Mouse (Mus musculus): ENCODE results near the gene Oaz3. TPM values are rescaled to one million over a fixed set of nuclear protein-coding genes. Genes with fewer than 3 reads are reported as not detected.

The Oaz3 gene
- polyA plus RNA-seq, 1 experiment from 2014 or later: 0.25 TPM

DNA sequence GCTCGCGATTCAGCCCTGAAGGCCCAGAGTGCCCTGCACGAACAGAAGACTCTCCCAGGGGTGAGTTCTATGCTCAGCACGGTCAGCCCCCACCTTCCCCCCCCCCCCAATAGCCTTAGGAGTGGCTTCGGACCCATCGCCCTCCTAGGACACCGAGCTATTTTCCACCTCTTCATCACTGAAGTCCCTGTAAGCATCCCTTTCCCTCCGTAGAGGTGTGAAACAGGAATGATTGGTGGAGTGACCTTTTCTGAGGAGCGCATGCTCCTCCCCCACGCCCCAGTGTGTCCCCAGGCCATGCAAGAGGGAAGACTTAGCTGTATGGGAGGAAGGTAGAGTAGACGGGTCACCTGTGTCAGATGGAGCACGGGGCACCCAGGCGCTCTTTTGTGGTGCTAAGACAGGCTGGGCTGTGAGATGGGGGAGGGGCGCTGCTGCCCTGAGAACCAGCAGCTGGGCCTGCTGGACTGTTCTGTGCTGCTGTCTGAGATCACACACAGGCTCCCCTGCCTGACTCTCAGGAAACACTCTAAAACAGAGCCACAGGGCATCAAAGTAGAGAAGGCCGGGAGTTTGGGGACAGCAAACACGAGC is 36.7 kb upstream of the Oaz3 start, which contains the start of gene Riiad1:
TSS of gene Riiad1 (minus strand) at position 51 of the 594 bp plus-strand sequence.
- H3K4me2 ChIP-seq (replicated peaks; ENCODE audit: low read depth, low read length): no peak within 1 kb of the TSS
- no peak within 1 kb of the TSS for H3K27ac ChIP-seq (ENCODE audit: low read length)
- H3K4me1 ChIP-seq (ENCODE audit: insufficient read depth, low read depth, low read length): no peaks in the 10 kb centered on the region
- ATAC-seq (no peak), DNase-seq (ENCODE audit: low spot score) (no peak)
- no peak for TF ChIP-seq CTCF (IDR thresholded peaks at IDR 0.05)
- no peak for TF ChIP-seq EP300 (IDR thresholded peaks at IDR 0.05)
- H3K4me3 ChIP-seq (ENCODE audit: low read depth, low read length): no peak within 1 kb of the TSS
- no peaks in the 10 kb centered on the region for H3K36me3 ChIP-seq (ENCODE audit: insufficient read depth, low read length)
- H3K9ac ChIP-seq (replicated peaks; ENCODE audit: low read depth): no peak within 1 kb of the TSS
- 8% methylated on average over 16 of the region's 16 CpGs for WGBS
- 0 out of 2 replicates have a peak, but pooled peaks cover 5% of the 10 kb centered on the region for H3K27me3 ChIP-seq (replicated peaks; ENCODE audit: insufficient read depth, low read length)
- no peaks in the 10 kb centered on the region for H3K9me3 ChIP-seq (ENCODE audit: low read length)

DNA sequence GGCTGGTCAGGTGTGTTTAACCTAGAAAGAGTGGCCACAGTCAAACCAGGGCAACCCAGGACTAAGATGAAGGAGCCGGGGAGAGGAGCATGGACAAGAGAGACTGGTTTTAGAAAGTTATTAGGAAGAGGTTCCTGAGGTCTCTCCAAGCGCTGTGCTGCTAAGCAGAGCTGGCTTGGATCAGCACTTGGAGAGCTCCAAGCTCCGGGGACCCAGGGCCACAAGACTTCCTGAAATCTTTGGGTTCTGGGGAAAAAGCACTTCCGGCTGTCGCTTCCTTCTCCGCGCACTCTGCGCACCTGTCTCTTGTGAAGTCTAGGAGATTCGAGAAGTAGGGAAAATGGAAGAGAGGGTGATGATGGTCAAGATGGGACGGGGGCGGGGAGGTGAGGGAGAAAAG is 35.8 kb upstream of the Oaz3 start:
- H3K27ac ChIP-seq (ENCODE audit: low read length): no peak overlapping the region
- no peaks in the 10 kb centered on the region for H3K9me3 ChIP-seq (ENCODE audit: low read length)
- no peak for ATAC-seq
- 0 out of 2 replicates have a peak, but pooled peaks cover 5% of the 10 kb centered on the region for H3K27me3 ChIP-seq (replicated peaks; ENCODE audit: insufficient read depth, low read length)
- peak; percentile 44 for DNase-seq (ENCODE audit: low spot score)
- TF ChIP-seq CTCF (IDR thresholded peaks at IDR 0.05): no peak
- no peak for TF ChIP-seq EP300 (IDR thresholded peaks at IDR 0.05)
- H3K4me1 ChIP-seq (ENCODE audit: insufficient read depth, low read depth, low read length): no peaks in the 10 kb centered on the region
- H3K4me2 ChIP-seq (replicated peaks; ENCODE audit: low read depth, low read length): no peak overlapping the region
- no peaks in the 10 kb centered on the region for H3K36me3 ChIP-seq (ENCODE audit: insufficient read depth, low read length)
- 7% methylated on average over 11 of the region's 11 CpGs for WGBS
- H3K9ac ChIP-seq (replicated peaks; ENCODE audit: low read depth): no peak overlapping the region
- H3K4me3 ChIP-seq (ENCODE audit: low read depth, low read length): no peak overlapping the region

DNA sequence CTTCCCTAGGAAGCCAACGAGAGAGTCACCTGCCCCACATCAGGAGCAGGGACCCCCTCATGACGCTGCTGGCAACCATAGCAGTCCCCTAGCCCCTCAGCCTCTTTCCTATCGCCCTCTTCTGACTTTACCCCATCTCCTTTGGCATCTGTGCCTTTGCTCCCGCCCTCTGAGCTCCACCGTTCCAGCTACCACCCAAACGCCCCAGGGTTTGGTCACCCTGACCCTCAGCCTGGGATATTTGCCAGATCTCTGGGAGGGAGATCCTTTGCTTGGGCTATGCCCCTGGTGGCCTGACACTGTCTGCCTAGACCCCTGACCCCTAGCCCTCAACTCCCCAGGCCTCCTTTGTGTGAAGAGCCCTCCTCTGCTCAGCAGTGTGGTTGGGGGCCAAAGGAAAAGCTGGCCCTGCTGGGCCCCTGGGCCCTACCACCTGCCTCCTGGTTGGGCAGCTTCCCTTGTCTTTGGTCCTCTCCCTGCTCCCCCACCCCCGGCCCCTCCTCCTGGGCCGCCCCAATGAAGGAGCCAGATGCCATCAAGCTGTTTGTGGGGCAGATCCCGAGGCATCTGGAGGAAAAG is 35.0 kb upstream of the Oaz3 start:
- DNase-seq (ENCODE audit: low spot score): no peak
- ATAC-seq: no peak
- 12% methylated on average over 9 of the region's 9 CpGs for WGBS
- Histone ChIP-seq H3K4me1 (ENCODE audit: insufficient read depth, low read depth, low read length) (no peaks in the 10 kb centered on the region), H3K9me3 (ENCODE audit: low read length) (no peaks in the 10 kb centered on the region), H3K27ac (ENCODE audit: low read length) (no peak overlapping the region), H3K36me3 (ENCODE audit: insufficient read depth, low read length) (no peaks in the 10 kb centered on the region), H3K9ac (replicated peaks; ENCODE audit: low read depth) (no peak overlapping the region), H3K4me3 (ENCODE audit: low read depth, low read length) (no peak overlapping the region), H3K4me2 (replicated peaks; ENCODE audit: low read depth, low read length) (no peak overlapping the region), H3K27me3 (replicated peaks; ENCODE audit: insufficient read depth, low read length) (0 out of 2 replicates have a peak, but pooled peaks cover 5% of the 10 kb centered on the region)
- no peak for TF ChIP-seq EP300 (IDR thresholded peaks at IDR 0.05)
- TF ChIP-seq CTCF (IDR thresholded peaks at IDR 0.05): no peak

DNA sequence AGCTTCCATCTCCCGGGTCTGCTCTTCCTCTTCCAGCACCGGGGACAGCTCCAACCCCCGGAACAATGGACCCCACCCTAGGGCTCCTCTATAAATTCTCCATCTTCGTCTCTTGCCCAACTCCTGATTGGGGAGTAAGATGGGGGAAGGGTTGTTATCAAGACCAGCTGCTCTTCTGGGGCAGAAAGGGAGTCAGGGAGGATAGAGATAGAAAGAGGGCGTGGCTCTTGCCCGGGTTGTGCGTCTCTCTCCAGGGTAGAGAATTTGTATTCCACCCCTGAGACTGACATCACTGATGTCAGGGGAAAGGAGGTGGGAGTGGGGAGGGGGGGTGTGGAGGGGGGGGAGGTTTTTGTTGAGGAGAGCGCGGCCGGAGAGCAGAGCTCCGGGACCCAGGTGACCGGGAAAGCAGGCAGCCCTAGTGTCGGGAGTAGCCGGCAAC is 34.3 kb upstream of the Oaz3 start, which contains the start of gene Celf3:
TSS of gene Celf3 (plus strand) at position 315 of the 442 bp plus-strand sequence.
- H3K9me3 ChIP-seq (ENCODE audit: low read length): no peaks in the 10 kb centered on the region
- H3K36me3 ChIP-seq (ENCODE audit: insufficient read depth, low read length): no peaks in the 10 kb centered on the region
- no peak for TF ChIP-seq EP300 (IDR thresholded peaks at IDR 0.05)
- TF ChIP-seq CTCF (IDR thresholded peaks at IDR 0.05): no peak
- no peak within 1 kb of the TSS for H3K27ac ChIP-seq (ENCODE audit: low read length)
- no peak within 1 kb of the TSS for H3K4me2 ChIP-seq (replicated peaks; ENCODE audit: low read depth, low read length)
- H3K4me1 ChIP-seq (ENCODE audit: insufficient read depth, low read depth, low read length): no peaks in the 10 kb centered on the region
- whole genome bisulfite sequencing: under 1% methylated on average over 14 of the region's 14 CpGs
- 0 out of 2 replicates have a peak, but pooled peaks cover 5% of the 10 kb centered on the region for H3K27me3 ChIP-seq (replicated peaks; ENCODE audit: insufficient read depth, low read length)
- no peak within 1 kb of the TSS for H3K4me3 ChIP-seq (ENCODE audit: low read depth, low read length)
- ATAC-seq (no peak), DNase-seq (ENCODE audit: low spot score) (peak; percentile 17)
- H3K9ac ChIP-seq (replicated peaks; ENCODE audit: low read depth): no peak within 1 kb of the TSS

DNA sequence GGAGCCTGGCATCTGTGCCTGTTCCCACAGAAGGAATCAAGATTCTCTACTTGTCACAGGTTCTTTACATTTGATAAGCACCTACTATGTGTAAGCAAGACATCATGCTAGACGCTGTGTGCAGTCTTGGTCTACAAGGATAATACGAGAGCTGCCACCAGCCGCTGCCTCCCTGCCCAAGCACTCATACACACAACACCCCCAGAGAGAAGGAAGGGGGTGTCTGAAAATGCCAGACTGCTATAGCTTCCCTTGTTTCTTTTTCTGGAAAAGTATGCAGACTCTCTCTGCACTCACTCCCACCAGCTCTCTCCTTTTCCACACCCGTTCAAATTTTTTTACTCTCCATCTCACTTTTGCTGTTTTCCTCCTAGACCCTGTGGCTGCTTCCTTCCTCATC is 33.7 kb upstream of the Oaz3 start:
- 44% methylated on average over 4 of the region's 4 CpGs for WGBS
- no peak overlapping the region for H3K9ac ChIP-seq (replicated peaks; ENCODE audit: low read depth)

DNA sequence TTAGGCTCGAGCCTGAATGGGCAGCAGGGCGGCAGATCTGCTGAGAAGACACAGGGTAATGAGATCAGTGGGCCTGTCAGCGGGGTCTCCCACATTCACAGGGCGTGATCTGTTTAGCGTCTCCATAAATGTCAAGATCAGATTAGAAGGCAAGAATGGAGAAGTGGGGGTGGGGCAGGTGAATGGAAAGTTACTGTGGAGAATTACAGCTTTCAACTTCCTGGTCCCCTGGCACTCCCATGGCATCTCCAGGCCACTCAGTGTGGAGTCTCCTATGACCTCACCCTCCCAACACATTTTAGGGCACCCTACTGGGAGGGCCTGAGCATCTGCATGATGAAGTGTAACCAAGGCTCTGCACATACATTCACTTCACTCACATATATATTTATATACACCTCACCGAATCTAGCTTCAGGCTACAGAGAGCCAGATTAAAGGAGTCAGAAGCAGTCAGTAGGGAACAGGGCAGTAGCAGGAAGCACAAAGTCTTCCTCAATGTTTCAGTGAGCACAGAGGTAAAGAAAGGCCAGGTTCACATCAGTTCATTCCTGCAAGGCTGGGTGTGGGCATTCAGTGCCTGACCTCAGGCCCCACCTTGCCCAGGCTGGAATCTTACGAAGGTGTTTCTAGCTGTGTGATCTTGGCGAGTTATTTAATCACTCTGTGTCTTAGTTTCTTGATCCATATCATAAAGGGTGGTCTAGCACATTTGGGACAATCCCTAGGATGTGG is 32.8 kb upstream of the Oaz3 start:
- ATAC-seq (no peak), DNase-seq (ENCODE audit: low spot score) (no peak)
- H3K4me1 ChIP-seq (ENCODE audit: insufficient read depth, low read depth, low read length): no peaks in the 10 kb centered on the region
- no peak overlapping the region for H3K4me2 ChIP-seq (replicated peaks; ENCODE audit: low read depth, low read length)
- no peak overlapping the region for H3K27ac ChIP-seq (ENCODE audit: low read length)
- TF ChIP-seq EP300 (IDR thresholded peaks at IDR 0.05) (no peak), CTCF (IDR thresholded peaks at IDR 0.05) (no peak)
- no peak overlapping the region for H3K4me3 ChIP-seq (ENCODE audit: low read depth, low read length)
- no peak overlapping the region for H3K9ac ChIP-seq (replicated peaks; ENCODE audit: low read depth)
- WGBS: 60% methylated on average over 8 of the region's 8 CpGs
- H3K27me3 ChIP-seq (replicated peaks; ENCODE audit: insufficient read depth, low read length): 0 out of 2 replicates have a peak, but pooled peaks cover 5% of the 10 kb centered on the region
- no peaks in the 10 kb centered on the region for H3K36me3 ChIP-seq (ENCODE audit: insufficient read depth, low read length)
- no peaks in the 10 kb centered on the region for H3K9me3 ChIP-seq (ENCODE audit: low read length)

More for the DNA sequence above, 33.7 kb upstream of the Oaz3 start:
- Histone ChIP-seq H3K27me3 (replicated peaks; ENCODE audit: insufficient read depth, low read length) (0 out of 2 replicates have a peak, but pooled peaks cover 5% of the 10 kb centered on the region), H3K36me3 (ENCODE audit: insufficient read depth, low read length) (no peaks in the 10 kb centered on the region), H3K27ac (ENCODE audit: low read length) (no peak overlapping the region), H3K4me1 (ENCODE audit: insufficient read depth, low read depth, low read length) (no peaks in the 10 kb centered on the region), H3K4me2 (replicated peaks; ENCODE audit: low read depth, low read length) (no peak overlapping the region), H3K4me3 (ENCODE audit: low read depth, low read length) (no peak overlapping the region), H3K9me3 (ENCODE audit: low read length) (no peaks in the 10 kb centered on the region)
- ATAC-seq (no peak), DNase-seq (ENCODE audit: low spot score) (no peak)
- TF ChIP-seq CTCF (IDR thresholded peaks at IDR 0.05) (no peak), EP300 (IDR thresholded peaks at IDR 0.05) (no peak)
